Mouse (Mus musculus) midbrain, embryonic 10.5 days (tissue): Measurements from ENCODE around the gene 4930470P17Rik. TPM values are rescaled to one million over a fixed set of nuclear protein-coding genes. Genes with fewer than 3 reads are reported as not detected.

Source experiments
- DNase-seq: peaks from one replicate; pipeline ENCODE4 v3.0.0-alpha.2; 2017; ENCODE audit warnings: low spot score
- H3K27ac ChIP-seq: fragments of 300-500 bp; sonication (generic); replicated peaks from 2 replicates; pipeline ENCODE4 v1.5.1; 2016; ENCODE audit warnings: mild to moderate bottlenecking
- H3K27me3 ChIP-seq: fragments of 300-500 bp; sonication (generic); 2 replicates; pipeline ENCODE4 v1.6.1; 2016; ENCODE audit warnings: low read depth, mild to moderate bottlenecking; ENCODE audit not compliant: poor library complexity, severe bottlenecking
- H3K36me3 ChIP-seq: fragments of 300-500 bp; sonication (generic); 2 replicates; pipeline ENCODE4 v1.6.1; 2016; ENCODE audit warnings: mild to moderate bottlenecking, moderate library complexity
- H3K4me1 ChIP-seq: fragments of 300-500 bp; sonication (generic); 2 replicates; pipeline ENCODE4 v1.6.1; 2016
- H3K4me3 ChIP-seq: fragments of 300-500 bp; sonication (generic); 2 replicates; pipeline ENCODE4 v1.5.1; 2016; ENCODE audit warnings: mild to moderate bottlenecking, moderate library complexity
- H3K9me3 ChIP-seq: fragments of 300-500 bp; sonication (generic); replicated peaks from 2 replicates; pipeline ENCODE4 v1.6.1; 2016; ENCODE audit warnings: mild to moderate bottlenecking
- WGBS: fragments of 180-500 bp; shearing (Covaris S2); methylation state at CpG from one replicate; pipeline ENCODE4 v1.1.7; 2016; 5-methylcytosine and 5-hydroxymethylcytosine counted together
- polyA plus RNA-seq: library from polyadenylated mRNA; unstranded; fragments of >200 nt; fragmentation: Nextera tagmentation; extraction: Ambion mirVana; gene quantifications from 2 replicates; pipeline ENCODE4 v1.2.1, GENCODE M21; 2016

Gene 4930470P17Rik
- polyA plus RNA-seq, 1 experiment from 2014 or later = not detected

GRCm38 (mm10) chr2:170564995-170565394 is 36.8 kb downstream of the 4930470P17Rik start:
- Histone ChIP-seq H3K4me1 (peaks cover 6% of the 10 kb centered on the region), H3K9me3 (no peaks in the 10 kb centered on the region), H3K36me3 (no peaks in the 10 kb centered on the region), H3K27ac (no peak overlapping the region), H3K27me3 (no peaks in the 10 kb centered on the region), H3K4me3 (no peak overlapping the region)
- DNase-seq = no peak
- 95% methylated on average over 8 of the region's 8 CpGs for WGBS

GRCm38 (mm10) chr2:170563956-170564855 is 37.6 kb downstream of the 4930470P17Rik start:
- Histone ChIP-seq H3K9me3 (no peaks in the 10 kb centered on the region), H3K4me3 (no peak overlapping the region), H3K27me3 (no peaks in the 10 kb centered on the region), H3K4me1 (peaks cover 6% of the 10 kb centered on the region), H3K27ac (no peak overlapping the region), H3K36me3 (no peaks in the 10 kb centered on the region)
- no peak for DNase-seq
- WGBS = 75% methylated on average over 15 of the region's 15 CpGs

- Histone ChIP-seq H3K36me3 (no peaks in the 10 kb centered on the region), H3K27ac (no peak overlapping the region), H3K27me3 (no peaks in the 10 kb centered on the region), H3K4me3 (no peak overlapping the region), H3K4me1 (peaks cover 24% of the 10 kb centered on the region), H3K9me3 (no peaks in the 10 kb centered on the region)
- no peak for DNase-seq
- WGBS = 84% methylated on average over 7 of the region's 7 CpGs
Measured at GRCm38 (mm10) chr2:170552088-170552487, 49.7 kb downstream of the 4930470P17Rik start.

GRCm38 (mm10) chr2:170550240-170550639 is 51.6 kb downstream of the 4930470P17Rik start:
- Histone ChIP-seq H3K36me3 (no peaks in the 10 kb centered on the region), H3K27me3 (no peaks in the 10 kb centered on the region), H3K4me3 (no peak overlapping the region), H3K9me3 (no peaks in the 10 kb centered on the region), H3K4me1 (peaks cover 24% of the 10 kb centered on the region), H3K27ac (no peak overlapping the region)
- no peak for DNase-seq
- WGBS = 69% methylated on average over 5 of the region's 5 CpGs

DNA sequence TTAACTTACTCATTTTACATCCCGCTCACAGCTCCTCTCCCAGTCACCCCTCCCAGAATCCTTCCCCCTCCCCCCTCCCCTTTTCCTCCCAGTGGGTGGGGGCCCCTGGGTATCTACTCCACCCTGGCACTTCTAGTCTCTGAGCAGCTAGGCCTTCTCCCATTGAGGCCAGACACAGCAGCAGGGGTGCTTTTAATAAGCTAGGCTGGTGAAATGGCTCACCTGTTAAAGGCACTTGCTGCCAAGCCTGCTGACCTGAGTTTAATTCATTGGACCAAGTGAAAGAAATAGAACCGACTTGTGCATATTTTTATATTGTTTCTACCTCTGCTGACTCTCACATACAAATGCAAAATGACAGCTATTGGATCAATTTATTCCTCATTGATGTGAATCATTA is 52.7 kb downstream of the 4930470P17Rik start:
- WGBS = 81% methylated on average over 2 of the region's 2 CpGs
- Histone ChIP-seq H3K27me3 (no peaks in the 10 kb centered on the region), H3K36me3 (no peaks in the 10 kb centered on the region), H3K4me3 (no peak overlapping the region), H3K27ac (no peak overlapping the region), H3K4me1 (peaks cover 24% of the 10 kb centered on the region), H3K9me3 (no peaks in the 10 kb centered on the region)
- no peak for DNase-seq

DNA sequence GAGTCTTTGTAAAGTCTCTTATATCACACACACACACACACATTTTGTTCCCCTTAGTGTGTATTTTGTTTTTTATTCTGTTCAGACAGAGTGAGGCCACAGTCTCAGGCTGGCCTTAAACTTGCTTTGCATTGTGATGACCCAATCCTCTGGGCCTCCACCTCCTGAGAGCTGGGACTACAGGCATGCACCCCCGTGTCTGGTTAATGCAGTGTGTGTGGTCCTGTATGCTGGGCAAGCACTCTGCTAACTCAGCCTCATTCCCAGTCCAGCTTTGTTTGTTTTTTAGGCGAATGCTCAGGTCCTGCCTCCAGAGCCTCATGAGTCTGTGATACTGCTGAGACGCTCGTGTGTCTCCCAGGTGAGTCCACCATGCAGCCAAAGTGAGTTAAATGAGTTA is 53.8 kb downstream of the 4930470P17Rik start:
- Histone ChIP-seq H3K36me3 (no peaks in the 10 kb centered on the region), H3K27ac (no peak overlapping the region; the same call in 1 of the 2 replicates), H3K27me3 (no peaks in the 10 kb centered on the region), H3K9me3 (no peaks in the 10 kb centered on the region), H3K4me1 (peaks cover 24% of the 10 kb centered on the region), H3K4me3 (no peak overlapping the region)
- 38% methylated on average over 4 of the region's 4 CpGs for WGBS
- no peak for DNase-seq

DNA sequence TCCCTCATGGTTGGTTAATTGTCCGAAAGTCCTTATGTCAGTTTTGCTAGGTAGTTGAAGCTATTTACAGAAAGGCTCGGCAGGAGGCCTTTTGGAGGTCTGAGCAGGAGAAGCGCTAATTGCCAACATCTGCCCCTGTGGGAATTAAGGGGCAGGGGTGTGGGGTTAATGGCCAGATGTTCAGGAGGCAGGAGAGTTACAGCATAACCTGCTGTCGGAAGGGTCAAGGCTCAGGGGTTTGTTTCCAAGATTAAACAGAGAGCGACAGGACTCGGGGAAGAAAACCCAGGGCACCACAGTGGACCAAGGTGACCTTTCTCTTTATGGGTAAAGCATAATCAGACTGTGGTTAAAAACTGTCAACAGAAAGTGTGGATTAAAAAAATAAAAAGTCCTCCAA is 54.3 kb downstream of the 4930470P17Rik start:
- H3K9me3 ChIP-seq = no peaks in the 10 kb centered on the region
- H3K4me1 ChIP-seq = peaks cover 24% of the 10 kb centered on the region
- no peaks in the 10 kb centered on the region for H3K27me3 ChIP-seq
- no peak overlapping the region for H3K27ac ChIP-seq
- peak; percentile 44 for DNase-seq
- H3K36me3 ChIP-seq = no peaks in the 10 kb centered on the region
- H3K4me3 ChIP-seq = no peak overlapping the region
- WGBS = 19% methylated on average over 6 of the region's 6 CpGs

GRCm38 (mm10) chr2:170545745-170546144 is 56.1 kb downstream of the 4930470P17Rik start:
- WGBS = 66% methylated on average over 4 of the region's 4 CpGs
- Histone ChIP-seq H3K27ac (no peak overlapping the region), H3K27me3 (no peaks in the 10 kb centered on the region), H3K36me3 (no peaks in the 10 kb centered on the region), H3K4me3 (no peak overlapping the region), H3K9me3 (no peaks in the 10 kb centered on the region), H3K4me1 (peaks cover 20% of the 10 kb centered on the region)
- no peak for DNase-seq

GRCm38 (mm10) chr2:170544950-170545349 is 56.9 kb downstream of the 4930470P17Rik start:
- 93% methylated on average over 7 of the region's 7 CpGs for WGBS
- Histone ChIP-seq H3K4me1 (peaks cover 20% of the 10 kb centered on the region), H3K4me3 (no peak overlapping the region), H3K36me3 (no peaks in the 10 kb centered on the region), H3K27me3 (no peaks in the 10 kb centered on the region), H3K9me3 (no peaks in the 10 kb centered on the region), H3K27ac (no peak overlapping the region)
- no peak for DNase-seq

GRCm38 (mm10) chr2:170544159-170544558 is 57.7 kb downstream of the 4930470P17Rik start:
- no peaks in the 10 kb centered on the region for H3K36me3 ChIP-seq
- DNase-seq = no peak
- H3K4me1 ChIP-seq = peaks cover 19% of the 10 kb centered on the region
- WGBS = 86% methylated on average over 3 of the region's 3 CpGs
- H3K27me3 ChIP-seq = no peaks in the 10 kb centered on the region
- H3K9me3 ChIP-seq = no peaks in the 10 kb centered on the region
- H3K4me3 ChIP-seq = no peak overlapping the region
- H3K27ac ChIP-seq = no peak overlapping the region

DNA sequence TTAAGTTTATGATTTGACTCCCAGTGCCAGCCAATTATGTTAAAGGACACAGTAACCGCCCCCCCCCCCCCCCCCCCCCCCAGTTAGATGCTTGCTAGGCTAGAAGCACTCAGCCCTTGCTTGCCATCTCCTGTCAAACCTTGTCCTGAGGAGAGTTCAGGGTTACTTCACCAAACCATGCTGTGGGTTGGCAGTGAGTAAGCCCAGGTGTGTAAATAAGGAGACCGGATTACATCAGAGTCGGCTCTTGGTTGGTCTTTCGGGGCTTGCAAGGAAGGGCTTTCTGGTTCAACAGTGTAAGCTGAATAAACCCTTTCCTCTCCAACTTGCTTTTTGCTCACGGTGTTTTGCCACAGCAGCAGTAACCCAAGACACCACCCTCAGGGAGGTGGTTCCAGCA is 58.2 kb downstream of the 4930470P17Rik start:
- WGBS = 82% methylated on average over 5 of the region's 5 CpGs

DNA sequence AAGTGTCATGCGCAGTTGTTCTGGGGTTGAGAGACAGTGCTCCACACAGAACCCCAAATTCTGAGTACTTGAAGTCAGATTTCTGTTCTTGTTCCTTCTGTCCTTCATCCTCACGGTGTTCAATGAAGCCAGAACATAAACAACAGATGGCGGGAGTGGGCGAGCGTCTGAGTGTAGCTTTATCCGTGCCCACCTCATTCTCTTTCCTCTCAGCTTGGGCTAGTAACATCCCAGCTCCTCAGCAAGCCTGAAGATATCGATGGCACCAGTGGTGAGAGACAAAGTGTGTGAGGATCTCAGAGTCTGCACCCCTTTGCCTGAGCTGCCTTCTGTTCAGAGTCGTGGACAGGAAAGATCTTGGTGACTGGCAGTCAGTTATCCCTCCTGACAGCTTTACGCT is 62.6 kb downstream of the 4930470P17Rik start:
- Histone ChIP-seq H3K9me3 (no peaks in the 10 kb centered on the region), H3K27me3 (no peaks in the 10 kb centered on the region), H3K27ac (no peak overlapping the region), H3K4me3 (no peak overlapping the region), H3K36me3 (no peaks in the 10 kb centered on the region), H3K4me1 (no peaks in the 10 kb centered on the region)
- WGBS = 89% methylated on average over 9 of the region's 9 CpGs
- DNase-seq = no peak

More for the DNA sequence above, 58.2 kb downstream of the 4930470P17Rik start:
- no peak overlapping the region for H3K27ac ChIP-seq
- H3K27me3 ChIP-seq = no peaks in the 10 kb centered on the region
- no peaks in the 10 kb centered on the region for H3K36me3 ChIP-seq
- no peak overlapping the region for H3K4me3 ChIP-seq
- DNase-seq = no peak
- peaks cover 17% of the 10 kb centered on the region for H3K4me1 ChIP-seq
- H3K9me3 ChIP-seq = no peaks in the 10 kb centered on the region

DNA sequence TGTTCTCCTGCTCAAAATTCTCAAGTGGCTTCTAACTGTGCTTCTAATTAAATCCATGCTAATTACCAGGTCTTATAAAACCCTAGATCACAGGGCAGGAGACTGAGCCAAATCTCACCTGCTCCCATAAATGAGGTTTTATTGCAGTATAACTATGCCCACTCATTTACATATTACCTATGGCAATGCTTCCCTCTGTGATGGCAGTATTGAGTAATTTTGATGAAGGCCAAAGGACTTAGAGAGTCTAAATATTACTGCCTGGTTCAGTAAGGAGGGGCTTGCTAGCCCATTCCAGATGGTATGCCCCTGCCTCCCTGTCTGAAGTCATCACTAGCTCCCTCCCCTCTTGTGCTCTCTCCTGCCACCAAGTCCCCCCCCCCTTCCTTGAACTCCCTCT is 66.0 kb downstream of the 4930470P17Rik start:
- DNase-seq = no peak
- H3K9me3 ChIP-seq = no peaks in the 10 kb centered on the region
- 0 out of 2 replicates have a peak, but pooled peaks cover 2% of the 10 kb centered on the region for H3K4me1 ChIP-seq
- H3K27ac ChIP-seq = no peak overlapping the region
- no peak overlapping the region for H3K4me3 ChIP-seq
- no peaks in the 10 kb centered on the region for H3K36me3 ChIP-seq
- no peaks in the 10 kb centered on the region for H3K27me3 ChIP-seq
